Mouse (Mus musculus): ENCODE results near the gene Mucl1. TPM values are rescaled to one million over a fixed set of nuclear protein-coding genes. Genes with fewer than 3 reads are reported as not detected.

Gene Mucl1
- not detected for polyA plus RNA-seq (2017; shearing (Covaris generic))

DNA sequence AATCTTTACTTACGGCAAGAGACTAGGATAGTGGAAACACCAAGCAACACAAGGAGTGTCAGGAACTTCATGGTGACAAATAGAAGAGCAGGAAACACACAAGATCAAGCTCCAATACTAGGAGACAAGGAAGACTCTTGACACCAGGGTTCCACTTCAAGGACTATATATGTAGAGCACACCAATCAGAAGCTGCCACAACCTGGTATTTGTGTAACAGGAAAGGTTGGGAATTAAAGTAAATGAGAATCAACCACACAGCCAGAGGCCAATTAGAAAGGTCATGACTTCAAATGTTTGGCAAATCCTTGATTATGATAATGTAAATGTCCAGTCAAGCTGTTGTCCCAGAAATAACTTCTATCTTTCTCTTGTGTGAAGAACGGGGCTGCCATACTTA lies at the start of gene Mucl1:
Mucl1 (minus strand) TSS at position 101 of the 400 bp plus-strand sequence.

Other genes with a start within 250 kb of the Mucl1 start
- gene Ppp1r1a, start 217.5 kb downstream of the Mucl1 start, polyA plus RNA-seq (2017; shearing (Covaris generic)) = 0.22 TPM
- gene Glycam1, start 190.4 kb downstream of the Mucl1 start, polyA plus RNA-seq (2017; shearing (Covaris generic)) = 0.28 TPM
- gene Mucl2, start 143.8 kb upstream of the Mucl1 start, polyA plus RNA-seq (2017; shearing (Covaris generic)) = not detected

Data from CD4-positive, CD25-positive, alpha-beta regulatory T cell (primary cell).